Mouse (Mus musculus): ENCODE data around the gene P4hb. TPM values are rescaled to one million over a fixed set of nuclear protein-coding genes. Genes with fewer than 3 reads are reported as not detected.

P4hb gene
- polyA plus RNA-seq, 2 experiments from 2014 or later, result 162 to 169 TPM

Other genes starting within 250 kb of the P4hb start
- gene Actg1, start 224.7 kb downstream of the P4hb start, polyA plus RNA-seq (2017; shearing (Covaris generic)), result 1,000 to 10,000 TPM; 2,387 to 3,192 TPM
- under 1 TPM; 0.67 to 0.99 TPM for gene Fscn2, start 211.7 kb downstream of the P4hb start, polyA plus RNA-seq (2017; shearing (Covaris generic))
- 10 to 100 TPM; 17.8 to 27.0 TPM for gene Faap100, start 194.5 kb downstream of the P4hb start, polyA plus RNA-seq (2017; shearing (Covaris generic))
- 10 to 100 TPM in 1 of 2 experiments, 1 to 10 TPM in 1; 9.5 to 11.0 TPM for gene Nploc4, start 135.5 kb downstream of the P4hb start, polyA plus RNA-seq (2017; shearing (Covaris generic))
- gene Tspan10, start 130.6 kb downstream of the P4hb start, polyA plus RNA-seq (2017; shearing (Covaris generic)), result not detected
- gene Pde6g, start 119.8 kb downstream of the P4hb start, polyA plus RNA-seq (2017; shearing (Covaris generic)), result under 1 TPM in 1 of 2 experiments, not detected in 1; 0.83 TPM
- 1 to 10 TPM; 3.5 to 4.6 TPM for gene Oxld1, start 115.2 kb downstream of the P4hb start, polyA plus RNA-seq (2017; shearing (Covaris generic))
- gene Ccdc137, start 115.1 kb downstream of the P4hb start, polyA plus RNA-seq (2017; shearing (Covaris generic)), result 10 to 100 TPM; 19.8 to 27.7 TPM
- 10 to 100 TPM; 34.8 to 44.8 TPM for gene Arl16, start 105.6 kb downstream of the P4hb start, polyA plus RNA-seq (2017; shearing (Covaris generic))
- gene Mrpl12, start 88.6 kb downstream of the P4hb start, polyA plus RNA-seq (2017; shearing (Covaris generic)), result 10 to 100 TPM; 67.0 to 68.0 TPM
- gene Slc25a10, start 81.4 kb downstream of the P4hb start, polyA plus RNA-seq (2017; shearing (Covaris generic)), result 10 to 100 TPM; 11.0 to 14.3 TPM
- gene Gcgr, start 42.6 kb downstream of the P4hb start, polyA plus RNA-seq (2017; shearing (Covaris generic)), result not detected
- gene Mcrip1, start 23.5 kb downstream of the P4hb start, polyA plus RNA-seq (2017; shearing (Covaris generic)), result 100 to 1,000 TPM; 114 to 126 TPM
- not detected for gene Ppp1r27, start 22.1 kb downstream of the P4hb start, polyA plus RNA-seq (2017; shearing (Covaris generic))
- 100 to 1,000 TPM; 554 to 866 TPM for gene Arhgdia, start 8.4 kb upstream of the P4hb start, polyA plus RNA-seq (2017; shearing (Covaris generic))
- 10 to 100 TPM in 1 of 2 experiments, 1 to 10 TPM in 1; 8.5 to 42.6 TPM for gene Alyref, start 25.1 kb upstream of the P4hb start, polyA plus RNA-seq (2017; shearing (Covaris generic))
- 100 to 1,000 TPM; 122 to 134 TPM for gene Anapc11, start 25.2 kb upstream of the P4hb start, polyA plus RNA-seq (2017; shearing (Covaris generic))
- not detected for gene Npb, start 35.2 kb upstream of the P4hb start, polyA plus RNA-seq (2017; shearing (Covaris generic))
- 100 to 1,000 TPM; 101 to 179 TPM for gene Pcyt2, start 44.7 kb upstream of the P4hb start, polyA plus RNA-seq (2017; shearing (Covaris generic))
- 10 to 100 TPM; 66.4 to 66.7 TPM for gene Sirt7, start 52.0 kb upstream of the P4hb start, polyA plus RNA-seq (2017; shearing (Covaris generic))
- 10 to 100 TPM; 11.3 to 16.0 TPM for gene Mafg, start 60.3 kb upstream of the P4hb start, polyA plus RNA-seq (2017; shearing (Covaris generic))
- 1 to 10 TPM; 1.5 to 1.8 TPM for gene Pycr1, start 70.5 kb upstream of the P4hb start, polyA plus RNA-seq (2017; shearing (Covaris generic))
- not detected for gene Myadml2, start 74.9 kb upstream of the P4hb start, polyA plus RNA-seq (2017; shearing (Covaris generic))
- not detected for gene Notum, start 87.9 kb upstream of the P4hb start, polyA plus RNA-seq (2017; shearing (Covaris generic))
- 100 to 1,000 TPM in 1 of 2 experiments, 10 to 100 TPM in 1; 82.3 to 134 TPM for gene Aspscr1, start 99.7 kb upstream of the P4hb start, polyA plus RNA-seq (2017; shearing (Covaris generic))
- 100 to 1,000 TPM; 152 to 156 TPM for gene Cenpx, start 140.5 kb upstream of the P4hb start, polyA plus RNA-seq (2017; shearing (Covaris generic))
- gene Lrrc45, start 140.7 kb upstream of the P4hb start, polyA plus RNA-seq (2017; shearing (Covaris generic)), result 10 to 100 TPM; 26.8 to 34.4 TPM
- gene Rac3, start 148.2 kb upstream of the P4hb start, polyA plus RNA-seq (2017; shearing (Covaris generic)), result not detected
- 10 to 100 TPM; 15.1 to 17.4 TPM for gene Dcxr, start 154.0 kb upstream of the P4hb start, polyA plus RNA-seq (2017; shearing (Covaris generic))
- not detected for gene Cbr2, start 158.9 kb upstream of the P4hb start, polyA plus RNA-seq (2017; shearing (Covaris generic))
- gene Hmga1b, start 189.5 kb upstream of the P4hb start, polyA plus RNA-seq (2017; shearing (Covaris generic)), result 10 to 100 TPM in 1 of 2 experiments, 1 to 10 TPM in 1; 3.6 to 24.6 TPM
- 1 to 10 TPM; 2.8 to 4.1 TPM for gene Rfng, start 211.0 kb upstream of the P4hb start, polyA plus RNA-seq (2017; shearing (Covaris generic))
- gene Gps1, start 211.0 kb upstream of the P4hb start, polyA plus RNA-seq (2017; shearing (Covaris generic)), result 100 to 1,000 TPM; 126 to 160 TPM
- gene Dus1l, start 223.2 kb upstream of the P4hb start, polyA plus RNA-seq (2017; shearing (Covaris generic)), result 10 to 100 TPM; 31.4 to 35.3 TPM

Data from CD4-positive, CD25-positive, alpha-beta regulatory T cell, adult 4 months (primary cell).